Mouse (Mus musculus) fat pad, adult 2 months (tissue): ENCODE measurements around the gene Vipr1.
A peak's percentile ranks its signal among the peaks of the same experiment; 100 is the strongest.
"Not testable (repeated sequence)": the region's sequence is repeated elsewhere in the genome, so short reads cannot be mapped to it uniquely, and the experiment has no call there.

Experiments used
- DNase-seq: peaks from one replicate; pipeline ENCODE4 v3.0.0-alpha.2; 2011; ENCODE audit warnings: low read depth, low spot score; ENCODE audit errors: extremely low read depth

Vipr1 gene

DNA sequence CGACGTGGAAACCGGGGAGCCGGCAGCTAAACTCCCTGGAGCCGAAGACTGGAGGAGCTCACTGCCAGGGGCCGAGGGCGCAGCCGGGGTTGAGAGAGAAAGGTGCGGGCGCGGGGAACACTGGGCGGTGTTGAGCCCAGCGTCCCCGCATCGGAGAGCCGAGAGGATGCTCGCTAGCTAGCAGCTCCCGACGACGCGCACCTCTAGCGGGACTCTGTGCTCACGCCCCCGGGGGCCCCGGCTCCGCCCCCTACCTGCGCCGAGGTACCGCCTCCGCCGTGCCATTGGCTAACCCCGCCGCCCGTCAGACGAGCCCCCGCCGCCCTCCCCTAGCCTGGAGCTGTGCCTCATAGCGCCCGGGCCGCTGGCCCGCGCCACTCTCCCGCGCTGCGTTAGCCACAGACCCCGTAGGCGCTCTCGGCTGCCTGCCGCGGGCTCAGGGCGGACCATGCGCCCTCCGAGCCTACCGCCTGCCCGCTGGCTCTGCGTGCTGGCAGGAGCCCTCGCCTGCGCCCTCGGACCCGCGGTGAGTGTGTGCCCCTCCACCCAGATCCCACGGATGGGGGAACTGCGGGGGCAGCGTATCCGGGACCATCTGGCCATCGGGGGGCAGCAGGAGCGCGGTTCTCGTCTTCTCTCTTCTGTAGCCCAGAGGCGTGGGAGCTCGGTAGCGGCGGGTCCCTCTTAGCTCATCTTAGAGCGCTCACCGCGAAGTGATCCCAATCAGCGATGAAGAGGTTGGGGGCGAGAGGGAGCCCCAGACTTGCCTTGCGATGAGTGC, at the start of gene Vipr1:
TSS of gene Vipr1 (plus strand) at position 316 of the 781 bp plus-strand sequence.
- no peak for DNase-seq

- no peak for DNase-seq
Observed at GRCm38 (mm10) chr9:121592948-121593550, 49.5 kb upstream of the Vipr1 start.

DNA sequence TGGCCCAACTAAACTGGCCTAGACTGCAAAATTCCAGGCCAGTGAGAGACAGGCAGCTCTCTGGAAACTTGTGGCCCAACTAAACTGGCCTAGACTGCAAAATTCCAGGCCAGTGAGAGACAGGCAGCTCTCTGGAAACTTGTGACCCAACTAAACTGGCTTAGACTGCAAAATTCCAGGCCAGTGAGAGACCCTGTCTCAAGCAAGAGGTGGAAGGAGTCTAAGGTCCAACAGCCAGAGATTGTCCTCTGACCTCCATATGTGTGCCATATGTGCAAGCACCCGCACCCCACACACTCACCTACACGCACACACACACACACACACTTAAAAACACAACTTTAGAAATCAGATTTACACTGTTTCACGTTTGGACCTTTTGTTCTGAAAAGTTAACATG, 48.7 kb upstream of the Vipr1 start:
- DNase-seq: not testable (repeated sequence)

DNA sequence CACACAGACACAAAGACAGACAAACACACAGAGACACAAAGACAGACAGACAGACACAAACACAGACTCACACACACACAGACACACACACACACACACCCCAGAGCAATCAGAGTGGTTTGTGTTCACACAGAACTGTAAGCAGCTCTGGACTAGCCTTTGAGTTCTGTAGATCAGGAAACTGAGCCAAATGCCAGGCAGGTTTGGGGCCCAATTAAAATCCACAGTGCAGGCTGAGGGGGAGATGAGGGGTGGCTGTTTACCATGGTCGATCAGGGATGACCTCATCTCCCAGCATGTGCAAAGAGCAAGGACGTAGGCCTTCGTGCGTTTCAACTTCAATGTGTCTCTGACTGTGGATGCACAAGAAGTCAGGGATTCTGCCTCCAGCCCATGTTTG, 47.7 kb upstream of the Vipr1 start:
- DNase-seq: no peak

GRCm38 (mm10) chr9:121598106-121598505, 44.4 kb upstream of the Vipr1 start:
- DNase-seq: no peak

- DNase-seq: no peak
Observed at GRCm38 (mm10) chr9:121599551-121599950, 43.0 kb upstream of the Vipr1 start.

GRCm38 (mm10) chr9:121600201-121600860, 42.2 kb upstream of the Vipr1 start:
- DNase-seq: no peak

GRCm38 (mm10) chr9:121600861-121601427, 41.6 kb upstream of the Vipr1 start:
- DNase-seq: peak; percentile 96

DNA sequence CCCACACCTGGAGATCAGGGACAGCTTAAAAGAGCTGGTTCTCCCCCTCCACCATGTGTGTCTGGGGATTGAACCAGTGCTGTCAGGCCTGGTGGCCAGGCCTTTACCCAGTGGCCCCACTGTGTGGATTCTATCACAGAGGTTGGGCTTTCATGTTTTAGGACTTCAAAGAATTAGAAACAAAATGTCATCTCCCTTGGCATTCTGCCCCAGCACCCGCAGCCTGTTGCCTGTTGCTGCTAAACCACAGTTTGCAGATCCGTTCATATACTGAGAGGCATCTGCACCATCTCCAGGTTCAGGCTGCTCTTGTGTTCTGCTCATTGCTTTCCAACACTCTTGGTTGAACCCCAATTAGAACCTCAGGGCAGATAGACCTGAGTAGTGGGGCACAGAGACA, 40.1 kb upstream of the Vipr1 start:
- DNase-seq: no peak

DNA sequence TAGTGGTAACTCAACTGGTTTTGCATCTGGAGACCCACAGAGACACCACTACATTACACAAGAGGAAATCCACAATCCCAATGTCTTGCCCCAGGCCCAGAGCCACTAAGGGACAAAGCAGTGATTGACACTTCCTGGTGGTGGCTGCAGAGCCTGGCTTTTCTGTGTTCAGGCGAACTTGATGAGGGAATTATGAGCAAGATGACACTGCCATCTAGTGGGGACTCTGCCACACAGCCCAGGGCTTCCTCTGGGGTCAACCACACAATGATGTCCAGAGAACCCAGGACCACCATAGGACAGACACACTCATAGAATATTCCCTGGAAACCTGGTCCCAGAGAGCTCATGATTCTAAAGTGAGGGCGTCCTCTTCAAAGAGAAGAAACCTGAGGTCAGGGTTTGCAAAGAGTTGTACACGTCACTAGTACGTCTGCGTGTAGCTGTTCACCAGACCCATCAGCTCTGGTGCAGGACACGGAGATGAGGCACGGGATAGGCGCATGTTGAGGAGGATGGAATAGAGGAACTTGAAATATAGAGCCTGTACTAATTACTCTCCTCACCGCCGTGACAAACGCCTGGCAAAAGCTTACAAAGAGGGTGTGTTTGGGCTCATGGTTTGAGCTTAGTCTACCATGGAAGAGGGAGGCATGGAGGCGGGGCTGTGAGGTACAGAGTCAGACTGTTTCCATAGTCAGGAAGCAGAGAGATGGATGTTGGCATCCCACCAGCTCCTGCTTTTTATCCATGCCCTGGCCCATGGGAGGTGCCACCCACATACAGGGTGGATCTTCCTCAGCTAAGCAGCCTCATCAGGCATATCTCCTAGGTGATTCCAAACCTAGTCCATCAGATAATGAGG, 36.9 kb upstream of the Vipr1 start:
- no peak for DNase-seq

DNA sequence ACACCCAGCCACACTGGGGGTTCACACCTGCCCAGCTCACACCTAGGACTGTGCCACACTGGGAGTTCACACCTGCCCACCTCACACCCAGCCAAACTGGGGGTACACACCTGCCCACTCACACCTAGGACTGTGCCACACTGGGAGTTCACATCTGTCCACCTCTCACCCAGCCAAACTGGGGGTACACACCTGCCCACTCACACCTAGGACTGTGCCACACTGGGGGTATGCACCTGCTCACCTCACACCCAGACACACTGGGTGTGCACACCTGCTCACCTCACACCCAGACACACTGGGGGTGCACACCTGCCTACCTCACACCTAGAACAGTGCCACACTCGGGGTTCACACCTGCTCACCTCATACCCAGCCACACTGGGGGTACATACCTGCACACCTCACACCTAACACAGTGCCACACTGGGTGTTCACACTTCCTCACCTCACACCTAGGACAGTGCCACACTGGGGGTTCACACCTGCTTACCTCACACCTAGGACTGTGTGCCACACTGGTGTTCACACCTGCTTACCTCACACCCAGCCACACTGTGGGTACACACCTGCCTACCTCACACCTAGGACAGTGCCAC, 35.9 kb upstream of the Vipr1 start:
- DNase-seq: no peak

- peak; percentile 95 for DNase-seq
Observed at GRCm38 (mm10) chr9:121609381-121609780, 33.1 kb upstream of the Vipr1 start.

- DNase-seq: no peak
Observed at GRCm38 (mm10) chr9:121613192-121613591, 29.3 kb upstream of the Vipr1 start.

- DNase-seq: peak; percentile 74
Observed at GRCm38 (mm10) chr9:121614241-121614757, 28.2 kb upstream of the Vipr1 start.

DNA sequence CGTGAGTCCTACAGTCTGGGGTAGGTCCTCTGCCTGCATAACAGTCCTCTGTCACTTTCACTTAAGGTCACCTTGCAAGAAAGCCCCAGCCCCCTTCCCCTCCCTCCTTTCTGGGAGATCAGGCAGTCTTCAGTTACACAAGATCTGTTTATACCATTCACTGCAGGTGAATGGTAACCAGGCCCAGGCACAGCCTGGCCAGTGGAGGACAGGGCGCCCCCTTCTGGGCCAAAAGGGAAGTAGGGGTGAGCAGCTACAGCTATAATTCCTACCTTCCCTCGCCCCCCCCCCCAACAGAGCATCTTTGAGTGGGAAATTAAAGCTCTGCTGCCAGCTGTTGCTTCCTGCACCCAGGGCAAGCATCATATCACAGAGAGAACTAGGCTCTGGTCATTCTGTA, 26.0 kb upstream of the Vipr1 start:
- DNase-seq: no peak

DNA sequence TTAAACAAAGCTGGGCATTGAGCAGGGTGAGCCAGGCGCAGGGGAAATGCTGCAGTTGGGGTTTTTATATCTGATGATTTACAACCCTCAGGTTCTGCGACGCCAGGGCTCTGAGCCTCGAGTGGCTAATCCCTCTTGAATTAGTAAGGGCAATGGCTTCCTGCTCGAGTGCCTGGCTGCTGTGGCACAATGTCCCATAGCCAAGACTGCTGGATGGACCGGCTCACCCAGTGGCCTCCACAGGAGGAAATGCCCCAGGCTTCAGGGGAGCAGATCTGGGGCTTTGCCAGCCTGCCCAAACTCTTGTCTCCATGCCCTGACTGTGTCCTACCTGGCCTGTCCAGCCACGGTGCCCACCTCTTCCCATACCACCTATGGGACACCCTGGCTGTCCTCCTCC, 23.1 kb upstream of the Vipr1 start:
- peak; percentile 87 for DNase-seq

DNA sequence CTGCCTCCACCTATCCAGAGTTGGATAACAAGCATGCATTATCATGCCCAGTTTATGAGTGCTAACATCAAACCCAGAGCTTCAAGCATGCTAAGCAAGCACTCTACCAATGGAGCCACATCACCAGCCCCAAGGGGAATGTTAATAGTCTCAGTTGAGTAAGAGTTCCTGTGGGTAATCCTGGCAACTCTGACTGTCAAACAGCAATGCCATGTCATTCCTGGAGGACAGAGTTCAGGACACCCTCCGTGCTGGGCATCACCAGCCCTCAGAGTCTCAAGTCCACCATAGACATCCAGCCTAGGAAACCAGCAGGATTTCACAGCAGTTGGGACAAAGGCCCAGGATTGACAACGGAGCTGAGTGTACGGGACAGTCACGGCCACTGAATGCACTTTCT, 19.3 kb upstream of the Vipr1 start:
- DNase-seq: peak; percentile 68

DNA sequence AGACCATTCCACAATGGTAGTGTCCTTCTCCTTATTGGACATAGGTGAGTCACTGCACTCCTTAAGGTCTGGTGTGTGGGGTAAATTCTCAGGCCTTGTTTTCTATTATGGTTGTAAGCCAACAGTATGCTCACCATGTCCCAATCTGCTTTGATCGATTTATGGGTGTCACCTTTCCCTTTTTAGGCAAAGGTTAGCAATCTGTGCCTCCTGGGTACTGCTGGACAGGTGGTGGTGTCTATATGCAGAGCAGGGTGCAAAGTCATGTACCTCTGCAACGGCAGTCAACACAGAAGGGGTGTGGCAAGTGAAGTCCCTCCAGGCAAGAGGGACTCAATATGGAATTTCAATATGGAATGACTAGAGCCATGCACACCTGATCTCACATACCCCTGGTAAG, 17.6 kb upstream of the Vipr1 start:
- DNase-seq: peak; percentile 61

DNA sequence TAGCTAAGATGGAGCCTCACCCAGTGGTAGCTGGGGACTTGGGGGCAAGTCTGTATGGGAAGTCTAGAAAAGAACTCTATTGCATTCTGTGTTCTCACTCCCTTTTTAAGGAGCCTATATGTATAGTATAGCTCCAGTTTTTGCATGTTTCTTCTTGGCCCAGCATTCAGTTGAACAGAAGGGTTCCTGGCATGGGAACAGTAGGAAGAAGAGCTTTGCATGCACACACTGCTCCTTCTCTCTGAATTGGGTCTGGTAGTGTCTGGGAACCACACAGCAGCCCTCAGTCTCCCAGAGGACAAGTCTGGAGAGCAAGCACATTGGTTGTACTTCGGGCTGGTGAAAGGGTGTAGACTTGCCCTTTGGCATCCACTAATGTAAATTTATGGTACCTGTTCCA, 11.9 kb upstream of the Vipr1 start:
- DNase-seq: no peak

DNA sequence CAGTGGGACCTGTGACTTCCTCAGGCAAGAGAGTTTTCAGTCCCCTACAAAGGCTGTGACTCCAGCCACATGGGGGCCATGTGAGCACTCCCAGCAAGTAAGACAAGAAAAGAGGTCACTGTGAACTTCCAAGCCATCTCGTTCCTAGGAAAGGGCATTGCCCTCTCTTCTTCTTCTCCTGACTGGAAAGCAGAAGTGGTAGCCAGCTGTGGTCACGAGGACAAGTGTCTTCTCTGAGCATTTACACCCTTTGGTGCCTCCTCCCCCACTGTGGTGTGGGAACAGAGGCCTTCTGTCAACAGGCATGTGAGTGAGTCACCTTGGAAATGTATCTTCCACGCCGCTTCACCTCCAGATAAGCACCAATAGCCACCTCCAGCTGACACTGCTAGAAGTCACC, 10.6 kb upstream of the Vipr1 start:
- DNase-seq: no peak
